Mouse (Mus musculus) forebrain, embryonic 12.5 days (tissue): ENCODE measurements around the gene Atg9b. TPM values are rescaled to one million over a fixed set of nuclear protein-coding genes. Genes with fewer than 3 reads are reported as not detected.

Experiments used
- ATAC-seq: fragments of 200-750 bp; cut with Nextera tagmentation; 2 replicates; pipeline ENCODE4 v1.8.0; 2017; ENCODE audit warnings: moderate TSS enrichment; ENCODE audit not compliant: low FRiP score
- H3K27ac ChIP-seq: fragments of 300-500 bp; sonication (generic); 2 replicates; pipeline ENCODE4 v1.5.1; 2016; ENCODE audit warnings: mild to moderate bottlenecking
- H3K27me3 ChIP-seq: fragments of 300-500 bp; sonication (generic); 2 replicates; pipeline ENCODE4 v1.6.1; 2016; ENCODE audit warnings: mild to moderate bottlenecking
- H3K36me3 ChIP-seq: fragments of 300-500 bp; sonication (generic); replicated peaks from 2 replicates; pipeline ENCODE4 v1.6.1; 2016; ENCODE audit warnings: mild to moderate bottlenecking
- H3K4me1 ChIP-seq: fragments of 300-500 bp; sonication (generic); 2 replicates; pipeline ENCODE4 v1.6.1; 2016
- H3K4me2 ChIP-seq: fragments of 300-500 bp; sonication (generic); 2 replicates; pipeline ENCODE4 v1.6.1; 2016; ENCODE audit warnings: mild to moderate bottlenecking, moderate library complexity
- H3K4me3 ChIP-seq: fragments of 300-500 bp; sonication (generic); replicated peaks from 2 replicates; pipeline ENCODE4 v1.5.1; 2016; ENCODE audit warnings: mild to moderate bottlenecking
- H3K9ac ChIP-seq: fragments of 300-500 bp; sonication (generic); 2 replicates; pipeline ENCODE4 v1.6.1; 2016; ENCODE audit warnings: mild to moderate bottlenecking
- H3K9me3 ChIP-seq: fragments of 300-500 bp; sonication (generic); 2 replicates; pipeline ENCODE4 v1.6.1; 2016
- WGBS: fragments of 180-500 bp; shearing (Covaris S2); methylation state at CpG from one replicate; pipeline ENCODE4 v1.1.7; 2016; 5-methylcytosine and 5-hydroxymethylcytosine counted together
- polyA plus RNA-seq: library from polyadenylated mRNA; unstranded; fragments of >200 nt; fragmentation: Nextera tagmentation; extraction: Ambion mirVana; gene quantifications from 2 replicates; pipeline ENCODE4 v1.2.1, GENCODE M21; 2016

Atg9b gene
- polyA plus RNA-seq, 1 experiment from 2014 or later = 0.34 TPM

- WGBS = under 1% methylated on average over 70 of the region's 73 CpGs
- 0 out of 2 replicates have a peak overlapping the region, but pooled peaks have one; percentile 25 for H3K27ac ChIP-seq
- H3K36me3 ChIP-seq = no peaks in the 10 kb centered on the region
- H3K4me2 ChIP-seq = peak overlapping the region; percentile 94
- ATAC-seq = peak; percentile 51; the same call in 1 of the 2 replicates
- H3K9ac ChIP-seq = peak overlapping the region; percentile 54
- peaks cover 70% of the 10 kb centered on the region for H3K27me3 ChIP-seq
- H3K4me3 ChIP-seq = peak overlapping the region; percentile 46
- peaks cover 30% of the 10 kb centered on the region for H3K4me1 ChIP-seq
- no peaks in the 10 kb centered on the region for H3K9me3 ChIP-seq
Measured at GRCm38 (mm10) chr5:24387264-24388241, 4.4 kb downstream of the Atg9b start.

- WGBS = 82% methylated on average over 10 of the region's 10 CpGs
- H3K4me3 ChIP-seq = no peak overlapping the region
- H3K27ac ChIP-seq = no peak overlapping the region
- ATAC-seq = no peak
- peaks cover 30% of the 10 kb centered on the region for H3K4me1 ChIP-seq
- H3K9ac ChIP-seq = no peak overlapping the region
- H3K9me3 ChIP-seq = no peaks in the 10 kb centered on the region
- no peak overlapping the region for H3K4me2 ChIP-seq
- H3K36me3 ChIP-seq = no peaks in the 10 kb centered on the region
- H3K27me3 ChIP-seq = peaks cover 65% of the 10 kb centered on the region
Measured at GRCm38 (mm10) chr5:24385887-24386550, 5.9 kb downstream of the Atg9b start.

GRCm38 (mm10) chr5:24385374-24385773, 6.6 kb downstream of the Atg9b start:
- H3K4me2 ChIP-seq = no peak overlapping the region
- no peak overlapping the region for H3K27ac ChIP-seq
- peaks cover 60% of the 10 kb centered on the region for H3K27me3 ChIP-seq
- no peak overlapping the region for H3K4me3 ChIP-seq
- 90% methylated on average over 5 of the region's 5 CpGs for WGBS
- no peak overlapping the region for H3K9ac ChIP-seq
- no peaks in the 10 kb centered on the region for H3K36me3 ChIP-seq
- H3K4me1 ChIP-seq = peaks cover 30% of the 10 kb centered on the region
- ATAC-seq = no peak
- no peaks in the 10 kb centered on the region for H3K9me3 ChIP-seq

GRCm38 (mm10) chr5:24384407-24384806, 7.5 kb downstream of the Atg9b start:
- ATAC-seq = no peak
- no peaks in the 10 kb centered on the region for H3K36me3 ChIP-seq
- H3K4me2 ChIP-seq = no peak overlapping the region
- H3K4me1 ChIP-seq = peaks cover 30% of the 10 kb centered on the region
- no peaks in the 10 kb centered on the region for H3K9me3 ChIP-seq
- no peak overlapping the region for H3K27ac ChIP-seq
- no peak overlapping the region for H3K9ac ChIP-seq
- 75% methylated on average over 6 of the region's 6 CpGs for WGBS
- H3K4me3 ChIP-seq = no peak overlapping the region
- peaks cover 51% of the 10 kb centered on the region for H3K27me3 ChIP-seq

GRCm38 (mm10) chr5:24383026-24383859, 8.7 kb downstream of the Atg9b start:
- ATAC-seq = peak; percentile 88
- Histone ChIP-seq H3K27ac (peak overlapping the region; percentile 46; the same call in 1 of the 2 replicates), H3K9ac (peak overlapping the region; percentile 51), H3K4me2 (peak overlapping the region; percentile 71), H3K36me3 (no peaks in the 10 kb centered on the region), H3K4me1 (peaks cover 28% of the 10 kb centered on the region), H3K9me3 (no peaks in the 10 kb centered on the region), H3K27me3 (peaks cover 40% of the 10 kb centered on the region), H3K4me3 (peak overlapping the region; percentile 53)
- WGBS = under 1% methylated on average over 34 of the region's 34 CpGs

GRCm38 (mm10) chr5:24381988-24382387, 10.0 kb downstream of the Atg9b start:
- H3K36me3 ChIP-seq = no peaks in the 10 kb centered on the region
- WGBS = 61% methylated on average over 2 of the region's 2 CpGs
- no peak overlapping the region for H3K9ac ChIP-seq
- ATAC-seq = no peak
- no peak overlapping the region for H3K4me3 ChIP-seq
- H3K9me3 ChIP-seq = no peaks in the 10 kb centered on the region
- peaks cover 27% of the 10 kb centered on the region for H3K27me3 ChIP-seq
- H3K4me2 ChIP-seq = no peak overlapping the region
- H3K4me1 ChIP-seq = peaks cover 15% of the 10 kb centered on the region
- no peak overlapping the region for H3K27ac ChIP-seq

GRCm38 (mm10) chr5:24381486-24381885, 10.5 kb downstream of the Atg9b start:
- H3K9ac ChIP-seq = no peak overlapping the region
- no peaks in the 10 kb centered on the region for H3K36me3 ChIP-seq
- peaks cover 10% of the 10 kb centered on the region for H3K4me1 ChIP-seq
- no peak overlapping the region for H3K4me3 ChIP-seq
- H3K27me3 ChIP-seq = peaks cover 22% of the 10 kb centered on the region
- ATAC-seq = no peak
- WGBS = 70% methylated on average over 6 of the region's 6 CpGs
- H3K4me2 ChIP-seq = no peak overlapping the region
- H3K9me3 ChIP-seq = no peaks in the 10 kb centered on the region
- no peak overlapping the region for H3K27ac ChIP-seq

- H3K27ac ChIP-seq = no peak overlapping the region
- no peaks in the 10 kb centered on the region for H3K9me3 ChIP-seq
- 95% methylated on average over 4 of the region's 4 CpGs for WGBS
- no peak for ATAC-seq
- peaks cover 10% of the 10 kb centered on the region for H3K4me1 ChIP-seq
- no peaks in the 10 kb centered on the region for H3K36me3 ChIP-seq
- H3K4me2 ChIP-seq = no peak overlapping the region
- no peak overlapping the region for H3K9ac ChIP-seq
- peaks cover 12% of the 10 kb centered on the region for H3K27me3 ChIP-seq
- no peak overlapping the region for H3K4me3 ChIP-seq
Measured at GRCm38 (mm10) chr5:24380499-24380898, 11.4 kb downstream of the Atg9b start.

- H3K36me3 ChIP-seq = no peaks in the 10 kb centered on the region
- H3K4me1 ChIP-seq = peaks cover 10% of the 10 kb centered on the region
- WGBS = 90% methylated on average over 4 of the region's 4 CpGs
- H3K27ac ChIP-seq = no peak overlapping the region
- no peaks in the 10 kb centered on the region for H3K9me3 ChIP-seq
- H3K4me3 ChIP-seq = no peak overlapping the region
- H3K27me3 ChIP-seq = peaks cover 2% of the 10 kb centered on the region; the same call in 1 of the 2 replicates
- no peak overlapping the region for H3K9ac ChIP-seq
- ATAC-seq = no peak
- no peak overlapping the region for H3K4me2 ChIP-seq
Measured at GRCm38 (mm10) chr5:24379501-24379900, 12.4 kb downstream of the Atg9b start.

GRCm38 (mm10) chr5:24378700-24379099, 13.2 kb downstream of the Atg9b start:
- Histone ChIP-seq H3K4me2 (no peak overlapping the region), H3K27me3 (no peaks in the 10 kb centered on the region; the same call in 1 of the 2 replicates), H3K27ac (no peak overlapping the region), H3K4me1 (peaks cover 11% of the 10 kb centered on the region), H3K9me3 (no peaks in the 10 kb centered on the region), H3K9ac (no peak overlapping the region), H3K4me3 (no peak overlapping the region), H3K36me3 (no peaks in the 10 kb centered on the region)
- 80% methylated on average over 2 of the region's 2 CpGs for WGBS
- no peak for ATAC-seq

GRCm38 (mm10) chr5:24374666-24375328, 17.1 kb downstream of the Atg9b start:
- WGBS = 82% methylated on average over 7 of the region's 7 CpGs
- no peak for ATAC-seq

More at GRCm38 (mm10) chr5:24374666-24375328, 17.1 kb downstream of the Atg9b start:
- Histone ChIP-seq H3K9ac (no peak overlapping the region), H3K27ac (no peak overlapping the region), H3K4me1 (peaks cover 6% of the 10 kb centered on the region), H3K36me3 (no peaks in the 10 kb centered on the region), H3K4me3 (no peak overlapping the region), H3K9me3 (no peaks in the 10 kb centered on the region), H3K27me3 (no peaks in the 10 kb centered on the region; the same call in 1 of the 2 replicates), H3K4me2 (no peak overlapping the region)
